Mouse (Mus musculus) testis, adult 2 months (tissue): ENCODE data around the gene Auts2. TPM values are rescaled to one million over a fixed set of nuclear protein-coding genes. Genes with fewer than 3 reads are reported as not detected.

Source experiments
- H3K27ac ChIP-seq: fragments of 200-500 bp; 2 replicates; pipeline ENCODE4 v1.5.1; 2012; ENCODE audit warnings: low read depth, low read length; ENCODE audit not compliant: control insufficient read depth, insufficient read depth
- H3K27me3 ChIP-seq: fragments of 200-500 bp; 2 replicates; pipeline ENCODE4 v1.6.1; 2012; ENCODE audit warnings: mild to moderate bottlenecking, low read length, moderate library complexity; ENCODE audit not compliant: control insufficient read depth, insufficient read depth
- H3K36me3 ChIP-seq: fragments of 200-500 bp; 2 replicates; pipeline ENCODE4 v1.6.1; 2012; ENCODE audit warnings: mild to moderate bottlenecking, low read length; ENCODE audit not compliant: control insufficient read depth, insufficient read depth
- H3K4me1 ChIP-seq: fragments of 200-500 bp; 2 replicates; pipeline ENCODE4 v1.6.1; 2012; ENCODE audit warnings: low read length; ENCODE audit not compliant: control insufficient read depth, insufficient read depth
- H3K4me3 ChIP-seq: fragments of 200-500 bp; 2 replicates; pipeline ENCODE4 v1.5.1; 2012; ENCODE audit warnings: low read depth, mild to moderate bottlenecking, low read length, moderate library complexity, mixed read lengths; ENCODE audit not compliant: control insufficient read depth
- CTCF ChIP-seq: fragments of 200-500 bp; IDR thresholded peaks from 2 replicates; pipeline ENCODE4 v1.5.1; 2012; ENCODE audit warnings: low read depth, mild to moderate bottlenecking, inconsistent platforms, low read length, moderate library complexity; ENCODE audit not compliant: control insufficient read depth, insufficient read depth, insufficient replicate concordance
- POLR2A ChIP-seq: fragments of 200-500 bp; IDR thresholded peaks from 2 replicates; pipeline ENCODE4 v1.6.1; 2012; ENCODE audit warnings: low read depth, mild to moderate bottlenecking, inconsistent platforms, low read length, moderate library complexity; ENCODE audit not compliant: control insufficient read depth
- polyA plus RNA-seq: library from polyadenylated mRNA; depleted of rRNA; stranded (reverse); fragments of >200 nt; gene quantifications from 2 replicates; pipeline ENCODE4 v1.2.3, GENCODE M21; 2012

Auts2 gene
- polyA plus RNA-seq, 1 experiment: 4.3 TPM

GRCm38 (mm10) chr5:131616113-131616876 lies 926.8 kb downstream of the Auts2 start:
- no peak for TF ChIP-seq CTCF
- no peak for TF ChIP-seq POLR2A
- H3K27me3 ChIP-seq: no peaks in the 10 kb centered on the region
- peak overlapping the region; percentile 10 for H3K4me3 ChIP-seq
- H3K4me1 ChIP-seq: peaks cover 7% of the 10 kb centered on the region
- H3K36me3 ChIP-seq: no peaks in the 10 kb centered on the region
- no peak overlapping the region for H3K27ac ChIP-seq

GRCm38 (mm10) chr5:131614238-131614637 lies 928.9 kb downstream of the Auts2 start:
- H3K4me3 ChIP-seq: no peak overlapping the region
- H3K4me1 ChIP-seq: peaks cover 7% of the 10 kb centered on the region
- TF ChIP-seq POLR2A (no peak), CTCF (no peak)
- no peak overlapping the region for H3K27ac ChIP-seq
- no peaks in the 10 kb centered on the region for H3K36me3 ChIP-seq
- H3K27me3 ChIP-seq: no peaks in the 10 kb centered on the region

- no peaks in the 10 kb centered on the region for H3K36me3 ChIP-seq
These were observed 929.8 kb downstream of the Auts2 start for GRCm38 (mm10) chr5:131613301-131613700.

GRCm38 (mm10) chr5:131610702-131611101 lies 932.4 kb downstream of the Auts2 start:
- TF ChIP-seq CTCF (no peak), POLR2A (no peak)
- Histone ChIP-seq H3K4me3 (no peak overlapping the region), H3K27ac (no peak overlapping the region), H3K27me3 (no peaks in the 10 kb centered on the region), H3K4me1 (no peaks in the 10 kb centered on the region), H3K36me3 (no peaks in the 10 kb centered on the region)

More at GRCm38 (mm10) chr5:131613301-131613700, 929.8 kb downstream of the Auts2 start:
- H3K4me1 ChIP-seq: peaks cover 7% of the 10 kb centered on the region
- H3K27me3 ChIP-seq: no peaks in the 10 kb centered on the region
- H3K27ac ChIP-seq: no peak overlapping the region
- H3K4me3 ChIP-seq: no peak overlapping the region
- TF ChIP-seq POLR2A (no peak), CTCF (no peak)

GRCm38 (mm10) chr5:131606786-131607185 lies 936.4 kb downstream of the Auts2 start:
- H3K27ac ChIP-seq: no peak overlapping the region
- no peaks in the 10 kb centered on the region for H3K36me3 ChIP-seq
- no peaks in the 10 kb centered on the region for H3K27me3 ChIP-seq
- H3K4me3 ChIP-seq: no peak overlapping the region
- TF ChIP-seq CTCF (no peak), POLR2A (no peak)
- no peaks in the 10 kb centered on the region for H3K4me1 ChIP-seq

GRCm38 (mm10) chr5:131601934-131602692 lies 941.0 kb downstream of the Auts2 start:
- H3K36me3 ChIP-seq: no peaks in the 10 kb centered on the region
- no peaks in the 10 kb centered on the region for H3K4me1 ChIP-seq
- H3K27me3 ChIP-seq: no peaks in the 10 kb centered on the region
- H3K4me3 ChIP-seq: no peak overlapping the region
- TF ChIP-seq POLR2A (no peak), CTCF (no peak)
- no peak overlapping the region for H3K27ac ChIP-seq

- no peak overlapping the region for H3K4me3 ChIP-seq
These were observed 942.6 kb downstream of the Auts2 start for GRCm38 (mm10) chr5:131600325-131601125.

More at GRCm38 (mm10) chr5:131600325-131601125, 942.6 kb downstream of the Auts2 start:
- no peak overlapping the region for H3K27ac ChIP-seq
- no peaks in the 10 kb centered on the region for H3K36me3 ChIP-seq
- no peaks in the 10 kb centered on the region for H3K27me3 ChIP-seq
- TF ChIP-seq CTCF (no peak), POLR2A (no peak)
- H3K4me1 ChIP-seq: no peaks in the 10 kb centered on the region
